Mouse (Mus musculus) neutrophil, adult 5-6 weeks (primary cell): Measurements from ENCODE around the gene Fam71e2. TPM values are rescaled to one million over a fixed set of nuclear protein-coding genes. Genes with fewer than 3 reads are reported as not detected.

Source experiments
- ATAC-seq: fragments of 151-379, 151-347 bp; 2 replicates; pipeline ENCODE4 v1.8.0; 2017; ENCODE audit warnings: mild to moderate bottlenecking, moderate TSS enrichment; ENCODE audit not compliant: insufficient number of reproducible peaks, poor library complexity, low FRiP score, severe bottlenecking; ENCODE audit errors: extremely low read depth
- total RNA-seq: library from RNA; stranded (forward); fragments of 200-1000 nt; gene quantifications from 2 replicates; pipeline ENCODE4 v1.2.3, GENCODE M21; 2017

Fam71e2 gene
- total RNA-seq, 1 experiment from 2014 or later, result not detected

- no peak for ATAC-seq
Observed at GRCm38 (mm10) chr7:4782130-4782529, 11.0 kb upstream of the Fam71e2 start.

DNA sequence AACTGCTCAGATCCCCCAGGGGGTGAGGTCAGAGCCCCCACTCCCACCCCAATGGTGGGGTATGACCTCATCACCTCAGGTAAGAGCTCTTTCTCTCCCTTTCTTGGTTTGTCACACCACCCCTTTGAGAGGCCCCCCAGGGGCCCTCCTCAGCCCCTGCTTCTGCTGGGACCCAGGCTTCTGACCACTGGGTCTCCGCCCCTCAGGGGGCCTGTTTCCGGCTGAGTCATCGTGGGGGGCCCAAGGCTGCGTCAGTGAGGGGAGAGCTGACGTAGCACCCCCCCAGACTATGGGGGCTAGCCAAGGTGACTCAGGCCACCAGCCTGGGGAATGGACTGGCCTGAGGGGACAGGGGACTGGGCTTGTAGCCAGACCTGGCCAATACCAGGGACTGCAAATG is 8.8 kb upstream of the Fam71e2 start:
- ATAC-seq, result no peak

- ATAC-seq, result no peak
Observed at GRCm38 (mm10) chr7:4777851-4778637, 6.9 kb upstream of the Fam71e2 start.

DNA sequence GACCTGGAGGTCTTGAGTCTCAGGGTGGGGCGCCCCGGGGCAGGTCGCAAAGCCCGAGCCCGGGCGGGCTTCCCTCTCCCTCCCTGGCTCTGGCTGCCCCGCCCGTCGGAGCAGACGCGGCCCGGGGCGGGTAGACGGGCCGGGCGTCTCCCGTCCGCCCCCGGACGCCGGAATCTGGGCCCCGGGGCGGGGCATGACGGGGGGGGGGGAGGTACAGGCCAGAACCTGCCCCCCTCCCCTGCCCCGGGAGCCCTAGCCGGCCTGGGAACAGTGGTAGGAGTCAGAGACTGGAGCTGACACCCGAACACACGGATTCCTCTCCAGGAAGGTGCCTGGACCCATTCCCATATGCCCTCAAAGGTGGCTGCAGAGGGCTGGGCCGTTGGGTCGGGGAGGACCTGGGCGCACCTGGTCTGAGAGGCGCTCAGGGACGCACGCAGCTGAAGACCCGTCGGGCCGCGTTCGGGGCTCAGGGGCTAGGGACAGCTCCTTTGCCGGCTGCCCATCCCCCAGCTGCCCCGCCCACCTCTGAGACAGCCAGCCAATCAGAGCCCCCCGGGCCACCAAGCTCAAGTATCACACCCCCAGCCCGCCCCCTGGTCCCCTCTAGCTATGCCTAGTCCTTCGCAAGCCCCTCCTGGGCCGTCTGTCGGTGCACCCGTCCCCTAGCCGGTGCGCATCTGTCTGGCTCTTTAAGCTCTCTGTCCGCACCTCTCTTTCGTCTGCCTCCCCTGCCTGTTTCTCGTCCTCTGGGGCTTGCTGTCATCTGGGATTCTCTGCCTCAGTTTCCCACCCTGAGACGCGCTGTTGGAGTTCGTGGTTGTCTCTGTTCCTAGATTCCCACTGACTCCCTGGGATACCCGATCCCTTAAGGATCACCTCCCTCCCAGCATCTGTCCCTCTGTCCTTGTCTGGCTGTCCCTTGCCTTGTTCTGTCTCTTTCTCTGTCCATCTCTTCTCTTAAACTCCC is 6.0 kb upstream of the Fam71e2 start:
- ATAC-seq, result no peak

DNA sequence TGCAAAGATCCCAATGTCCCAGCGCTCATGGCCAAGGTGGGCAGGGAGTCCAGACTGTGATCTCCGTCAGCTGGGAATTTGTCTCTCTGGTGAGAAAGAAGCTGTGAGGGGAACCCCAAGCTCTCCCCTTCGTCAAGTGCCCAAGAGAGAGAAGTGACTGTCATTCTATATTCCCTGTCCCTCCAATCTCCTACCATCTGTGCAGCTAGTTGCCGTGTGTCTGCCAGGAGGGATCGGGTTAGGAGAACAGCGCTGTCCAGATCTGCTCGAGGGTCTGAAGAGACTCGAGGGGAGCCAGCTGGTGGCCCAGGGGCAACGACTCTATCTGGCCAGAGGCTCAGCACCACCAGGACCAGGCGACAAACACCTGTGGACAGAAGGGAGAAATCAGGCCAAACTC is 5.0 kb upstream of the Fam71e2 start:
- ATAC-seq, result no peak

GRCm38 (mm10) chr7:4764946-4765710 is 6.0 kb downstream of the Fam71e2 start:
- no peak for ATAC-seq

DNA sequence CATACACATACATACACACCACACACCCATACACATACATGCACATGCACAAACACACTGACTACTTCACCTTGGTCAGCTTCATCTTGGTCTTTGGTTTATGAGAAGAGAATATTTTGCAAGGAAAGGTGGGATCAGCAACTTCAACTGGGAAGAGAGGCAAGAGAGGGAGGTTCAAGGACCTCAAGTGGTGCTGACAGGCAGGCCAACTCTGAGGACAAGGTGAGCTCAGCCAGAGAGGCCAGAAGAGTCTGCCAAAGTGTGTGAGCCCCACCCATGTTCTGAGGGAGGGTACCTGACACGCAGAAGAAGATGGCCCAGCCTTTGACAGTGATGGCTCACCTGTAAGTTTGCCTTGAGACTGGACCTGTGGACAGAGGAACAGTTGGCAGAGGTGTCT is 11.4 kb downstream of the Fam71e2 start:
- no peak for ATAC-seq

DNA sequence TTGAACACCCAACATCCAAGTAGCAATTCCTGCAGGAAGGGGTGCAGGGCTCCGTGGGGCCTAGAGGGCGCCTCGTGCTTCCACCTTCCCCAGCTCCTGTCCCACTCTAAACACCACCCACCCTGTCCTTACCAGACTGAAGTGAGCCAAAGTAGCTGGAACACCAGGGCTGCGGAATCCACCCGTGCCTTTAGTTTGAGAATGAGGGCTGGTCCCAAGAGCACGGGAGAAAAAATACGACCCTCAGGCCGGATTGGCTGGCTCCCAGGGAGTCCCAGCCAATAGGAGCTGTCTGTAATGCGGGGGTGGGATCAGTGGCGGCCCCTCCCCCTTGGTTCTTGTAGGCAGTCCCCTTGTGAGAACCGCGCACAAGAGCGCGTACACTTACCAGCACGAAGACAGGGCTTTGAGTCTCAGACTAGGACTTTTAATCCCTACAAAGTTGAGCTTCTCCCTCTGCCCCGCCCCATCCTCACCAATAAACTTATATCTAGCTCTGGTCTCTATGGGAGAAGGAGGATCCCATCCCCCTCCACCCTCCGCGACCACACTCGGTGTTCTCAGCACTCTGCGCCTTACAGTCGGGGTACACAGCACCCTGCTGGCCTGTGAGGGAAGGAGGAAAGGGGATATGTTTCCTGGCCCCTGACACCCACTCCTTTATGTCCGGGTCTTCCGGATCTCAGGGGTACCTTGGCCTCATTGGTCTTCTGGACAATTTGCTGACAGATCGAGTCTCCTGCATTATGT is 18.1 kb downstream of the Fam71e2 start, which contains the start of gene Cox6b2:
Cox6b2 (minus strand) TSS at position 274 of the 750 bp plus-strand sequence.
- peak; percentile 47; the same call in 1 of the 2 replicates for ATAC-seq

GRCm38 (mm10) chr7:4751971-4752820 is 18.9 kb downstream of the Fam71e2 start:
- no peak for ATAC-seq

DNA sequence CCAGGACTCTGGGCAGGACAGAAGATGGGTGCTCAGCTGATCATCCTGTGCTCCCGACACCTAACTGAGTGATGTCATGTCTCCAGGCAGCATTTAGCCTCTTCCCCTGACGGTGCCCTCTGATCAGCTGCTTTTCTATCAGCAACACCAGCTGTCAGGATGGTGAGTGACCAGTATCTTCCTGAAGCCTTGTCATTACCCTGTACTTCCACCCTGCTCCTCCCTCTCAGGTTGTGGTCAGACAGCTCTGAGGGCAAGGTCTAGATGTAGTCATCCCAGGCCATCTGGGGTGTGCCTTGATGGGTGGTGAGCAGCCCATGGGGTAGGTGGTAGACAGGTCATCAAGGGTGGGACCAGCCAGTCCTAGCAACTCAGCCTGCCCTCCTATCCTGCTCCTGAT is 21.9 kb downstream of the Fam71e2 start:
- ATAC-seq, result no peak

DNA sequence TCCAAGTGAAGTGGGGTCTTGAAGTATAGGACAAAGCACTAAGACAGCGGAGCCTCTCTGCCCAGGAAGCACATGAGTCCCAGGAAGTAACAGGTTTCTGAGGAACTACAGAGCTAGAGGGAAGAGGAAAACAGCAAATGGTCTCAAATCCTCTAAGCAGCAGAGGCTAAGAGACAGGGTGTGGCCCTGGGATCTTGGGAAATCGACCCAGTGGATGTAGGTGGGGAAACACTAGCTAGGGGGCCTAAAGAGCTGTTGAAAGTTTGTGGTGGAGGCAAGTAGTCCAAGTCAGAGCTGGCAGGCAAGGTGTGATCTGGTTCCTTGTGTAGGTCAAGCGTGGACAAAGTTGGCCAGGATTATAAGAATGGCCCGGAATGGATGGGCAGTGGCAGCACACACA is 22.8 kb downstream of the Fam71e2 start:
- no peak for ATAC-seq

DNA sequence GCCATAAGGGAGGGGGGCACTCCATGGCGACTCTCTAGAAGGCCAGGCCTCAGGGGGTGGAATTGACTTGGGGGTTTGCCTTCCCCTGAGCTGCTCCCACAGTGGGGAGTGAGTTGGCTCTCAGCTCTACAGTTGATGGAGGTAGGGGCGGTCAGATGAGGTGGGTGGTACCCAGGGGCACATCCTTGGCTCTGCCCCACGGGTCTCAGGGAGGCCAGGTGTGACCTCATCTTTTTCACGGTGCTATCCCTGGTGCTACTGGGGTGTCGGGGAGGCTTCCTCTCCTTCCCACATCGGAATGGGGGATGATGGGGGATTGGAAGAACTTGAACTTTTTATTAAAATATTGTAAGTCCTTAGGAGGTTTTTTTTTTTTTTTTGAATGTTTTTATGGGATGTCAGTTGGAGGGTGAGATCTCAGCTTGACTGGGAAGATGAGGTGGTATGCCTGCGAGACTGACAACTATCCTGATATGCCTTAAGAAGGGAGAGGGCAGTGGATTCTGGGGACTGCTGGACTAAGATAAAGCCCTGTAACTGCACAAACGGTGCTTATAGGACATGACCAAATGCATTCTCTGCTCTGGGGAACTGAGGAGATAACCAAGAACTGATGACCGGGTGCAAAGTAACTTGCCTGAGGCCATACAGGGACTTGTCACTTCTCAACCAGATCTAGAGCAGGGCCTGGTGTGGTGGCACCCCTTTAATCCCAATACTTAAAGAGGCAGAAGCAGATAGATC is 23.8 kb downstream of the Fam71e2 start:
- ATAC-seq, result no peak

GRCm38 (mm10) chr7:4746326-4746980 is 24.6 kb downstream of the Fam71e2 start:
- ATAC-seq, result no peak

DNA sequence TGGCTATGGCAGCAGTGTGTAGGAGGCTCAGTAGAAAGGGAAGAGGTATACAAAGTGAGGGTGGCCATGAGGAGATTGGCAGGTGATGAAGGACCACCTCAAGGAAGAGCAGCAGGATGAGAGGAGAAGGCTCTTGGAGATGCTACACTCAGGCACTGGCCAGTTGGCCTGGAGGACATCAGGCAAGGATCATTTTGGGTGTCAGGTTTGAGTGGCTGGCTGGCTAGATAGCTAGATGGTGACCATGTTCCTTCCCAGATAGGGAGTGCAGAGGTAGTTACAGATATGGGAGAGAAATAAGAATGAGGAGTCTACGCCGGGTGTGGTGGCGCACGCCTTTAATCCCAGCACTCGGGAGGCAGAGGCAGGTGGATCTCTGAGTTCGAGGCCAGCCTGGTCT is 26.2 kb downstream of the Fam71e2 start:
- no peak for ATAC-seq

DNA sequence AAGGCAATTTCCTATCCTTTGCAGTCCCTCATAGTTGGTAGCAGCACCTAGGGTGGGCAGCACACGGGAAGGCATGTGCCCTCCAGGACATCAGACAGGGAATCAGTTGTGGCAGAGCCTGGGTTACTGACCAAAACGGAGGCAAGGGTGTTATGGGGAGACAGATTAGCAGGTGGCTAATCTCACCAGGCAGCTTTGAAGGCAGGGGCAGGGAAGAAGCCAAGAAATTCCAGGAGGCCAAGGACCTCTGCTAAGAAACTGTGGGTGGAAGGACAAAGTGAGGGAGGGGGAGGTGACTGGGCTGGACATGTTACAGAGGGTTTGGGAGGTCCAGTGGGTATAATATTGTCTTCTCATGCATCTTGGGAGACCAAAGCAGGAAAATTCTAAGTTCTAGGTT is 27.7 kb downstream of the Fam71e2 start:
- no peak for ATAC-seq

GRCm38 (mm10) chr7:4742482-4742819 is 28.7 kb downstream of the Fam71e2 start:
- ATAC-seq, result no peak
